Mouse (Mus musculus) neural tube, embryonic 14.5 days (tissue): ENCODE data around the gene Zfp365. TPM values are rescaled to one million over a fixed set of nuclear protein-coding genes. Genes with fewer than 3 reads are reported as not detected.

ENCODE experiments used
- ATAC-seq: fragments of 200-750 bp; cut with Nextera tagmentation; 2 replicates; pipeline ENCODE4 v1.8.0; 2017; ENCODE audit warnings: low read depth, mild to moderate bottlenecking, moderate TSS enrichment, moderate library complexity
- H3K27ac ChIP-seq: fragments of 300-500 bp; sonication (generic); 2 replicates; pipeline ENCODE4 v1.5.1; 2014; ENCODE audit warnings: low read depth, mild to moderate bottlenecking, control low read depth, low read length, moderate library complexity, mixed read lengths
- H3K27me3 ChIP-seq: fragments of 300-500 bp; sonication (generic); 2 replicates; pipeline ENCODE4 v1.6.1; 2014; ENCODE audit warnings: low read length; ENCODE audit not compliant: control insufficient read depth, insufficient read depth
- H3K36me3 ChIP-seq: fragments of 300-500 bp; sonication (generic); 2 replicates; pipeline ENCODE4 v1.6.1; 2014; ENCODE audit warnings: low read length, mixed read lengths; ENCODE audit not compliant: control insufficient read depth, insufficient read depth
- H3K4me1 ChIP-seq: fragments of 300-500 bp; sonication (generic); 2 replicates; pipeline ENCODE4 v1.6.1; 2014; ENCODE audit warnings: low read length; ENCODE audit not compliant: control insufficient read depth, insufficient read depth
- H3K4me2 ChIP-seq: fragments of 300-500 bp; sonication (generic); 2 replicates; pipeline ENCODE4 v1.6.1; 2014; ENCODE audit warnings: mild to moderate bottlenecking, low read depth, low read length, control low read depth
- H3K4me3 ChIP-seq: fragments of 300-500 bp; sonication (generic); 2 replicates; pipeline ENCODE4 v1.5.1; 2014; ENCODE audit warnings: low read depth, low read length, control low read depth, mixed read lengths
- H3K9ac ChIP-seq: fragments of 300-500 bp; sonication (generic); replicated peaks from 2 replicates; pipeline ENCODE4 v1.6.1; 2014; ENCODE audit warnings: low read depth, mild to moderate bottlenecking, control low read depth, low read length, mixed read lengths
- H3K9me3 ChIP-seq: fragments of 300-500 bp; sonication (generic); 2 replicates; pipeline ENCODE4 v1.6.1; 2016; ENCODE audit warnings: low read length; ENCODE audit not compliant: control insufficient read depth
- WGBS: fragments of 180-500 bp; shearing (Covaris S2); extraction: QIAGEN DNeasy Blood & Tissue Kit; methylation state at CpG from one replicate; pipeline ENCODE4 v1.1.7; 2014; 5-methylcytosine and 5-hydroxymethylcytosine counted together
- polyA plus RNA-seq: library from polyadenylated mRNA; unstranded; fragments of >200 nt; fragmentation: Nextera tagmentation; extraction: Ambion mirVana; gene quantifications from 2 replicates; pipeline ENCODE4 v1.2.1, GENCODE M21; 2014

Zfp365 gene
- polyA plus RNA-seq, 1 experiment from 2014 or later, result 4.4 TPM

DNA sequence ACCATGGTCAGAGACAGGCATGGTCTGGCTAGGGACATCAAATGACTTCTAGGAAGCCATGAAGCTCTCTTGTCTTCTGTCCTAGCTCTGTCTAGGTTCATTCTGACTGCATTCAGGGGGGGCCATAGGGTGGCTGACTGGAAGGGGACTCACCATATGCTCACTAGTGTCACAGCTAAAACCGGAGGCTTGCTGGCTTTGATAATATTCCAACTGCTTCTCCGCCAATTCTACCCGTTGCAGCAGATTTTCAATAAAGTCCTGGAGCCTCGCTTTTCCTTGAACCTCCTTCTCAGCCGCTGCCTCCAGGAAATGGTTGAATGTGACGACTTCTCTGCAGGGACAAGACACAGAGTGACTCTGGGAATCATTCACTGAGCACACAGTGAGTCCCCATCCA, 15.2 kb downstream of the Zfp365 start:
- ATAC-seq, result no peak
- Histone ChIP-seq H3K4me1 (no peaks in the 10 kb centered on the region), H3K9ac (no peak overlapping the region), H3K27ac (no peak overlapping the region), H3K4me2 (no peak overlapping the region), H3K27me3 (no peaks in the 10 kb centered on the region), H3K36me3 (no peaks in the 10 kb centered on the region), H3K4me3 (no peak overlapping the region), H3K9me3 (no peaks in the 10 kb centered on the region)
- 88% methylated on average over 6 of the region's 6 CpGs for WGBS

DNA sequence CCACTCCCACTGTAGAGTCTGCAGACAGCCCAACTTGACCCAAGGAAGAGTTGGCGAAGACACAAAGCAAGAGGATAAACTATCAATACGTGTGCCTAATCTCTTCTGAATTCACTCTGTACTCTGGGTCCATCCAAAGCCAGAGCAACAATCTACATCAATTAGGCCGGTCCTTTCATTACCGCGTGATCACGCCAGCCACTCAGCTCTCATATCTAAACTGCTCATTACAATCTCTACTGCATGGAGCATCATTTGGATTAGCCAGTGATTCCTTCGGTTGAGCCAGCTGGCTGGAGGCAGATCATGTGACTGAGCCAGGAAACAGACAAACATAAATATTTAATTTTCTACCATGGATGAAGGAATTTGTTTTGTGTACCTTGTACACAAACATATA, 17.8 kb downstream of the Zfp365 start:
- Histone ChIP-seq H3K4me1 (no peaks in the 10 kb centered on the region), H3K9me3 (no peaks in the 10 kb centered on the region), H3K27me3 (no peaks in the 10 kb centered on the region), H3K9ac (no peak overlapping the region), H3K36me3 (no peaks in the 10 kb centered on the region), H3K4me3 (no peak overlapping the region), H3K27ac (no peak overlapping the region), H3K4me2 (no peak overlapping the region)
- ATAC-seq, result no peak
- 93% methylated on average over 7 of the region's 7 CpGs for WGBS

DNA sequence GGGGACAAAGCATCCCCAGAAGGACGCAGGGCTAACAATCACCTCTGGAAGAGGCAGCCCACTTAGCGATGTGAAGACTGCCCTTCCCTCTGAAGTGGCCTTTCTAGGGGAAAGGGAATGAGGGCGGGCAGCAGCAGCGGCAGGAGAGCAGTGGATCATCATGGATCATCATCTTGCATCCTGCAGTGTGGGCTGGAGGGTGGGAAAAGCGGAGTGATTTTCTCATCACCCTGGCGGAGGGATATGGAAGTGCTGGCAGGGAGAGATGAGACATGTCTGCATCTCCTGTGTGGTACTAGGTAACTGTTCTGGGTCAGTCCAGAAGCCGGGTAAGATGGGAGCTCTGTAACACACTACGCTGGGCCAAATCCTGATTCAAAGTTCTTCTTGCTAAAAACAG, 18.4 kb downstream of the Zfp365 start:
- Histone ChIP-seq H3K4me2 (no peak overlapping the region), H3K27ac (no peak overlapping the region)
- ATAC-seq, result no peak

DNA sequence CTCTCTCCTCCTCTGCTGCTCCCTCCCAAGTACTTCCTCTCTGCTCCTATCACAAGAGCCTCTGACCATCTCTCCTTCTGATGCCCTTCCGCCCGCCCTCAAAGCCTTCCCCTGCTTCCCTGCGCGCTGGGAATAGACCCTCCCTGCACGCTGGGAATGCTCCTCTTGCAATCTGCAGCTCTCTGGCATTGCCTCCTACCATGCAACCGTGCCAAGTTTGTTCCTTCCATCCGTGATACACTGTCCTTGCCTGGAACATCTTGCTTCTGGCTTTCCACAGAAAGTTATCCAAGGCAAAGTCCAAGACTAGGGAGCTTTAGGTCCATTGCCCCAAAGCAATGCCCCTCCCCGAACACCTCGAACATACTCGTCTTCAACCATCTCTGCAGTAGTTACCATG, 19.2 kb downstream of the Zfp365 start:
- Histone ChIP-seq H3K4me2 (no peak overlapping the region), H3K9me3 (no peaks in the 10 kb centered on the region), H3K4me3 (no peak overlapping the region), H3K27ac (no peak overlapping the region), H3K4me1 (no peaks in the 10 kb centered on the region), H3K27me3 (no peaks in the 10 kb centered on the region), H3K36me3 (no peaks in the 10 kb centered on the region), H3K9ac (no peak overlapping the region)
- 90% methylated on average over 10 of the region's 10 CpGs for WGBS
- ATAC-seq, result no peak

More for the DNA sequence above, 18.4 kb downstream of the Zfp365 start:
- WGBS, result 70% methylated on average over 8 of the region's 8 CpGs
- Histone ChIP-seq H3K27me3 (no peaks in the 10 kb centered on the region), H3K36me3 (no peaks in the 10 kb centered on the region), H3K4me1 (no peaks in the 10 kb centered on the region), H3K9me3 (no peaks in the 10 kb centered on the region), H3K4me3 (no peak overlapping the region), H3K9ac (no peak overlapping the region)

DNA sequence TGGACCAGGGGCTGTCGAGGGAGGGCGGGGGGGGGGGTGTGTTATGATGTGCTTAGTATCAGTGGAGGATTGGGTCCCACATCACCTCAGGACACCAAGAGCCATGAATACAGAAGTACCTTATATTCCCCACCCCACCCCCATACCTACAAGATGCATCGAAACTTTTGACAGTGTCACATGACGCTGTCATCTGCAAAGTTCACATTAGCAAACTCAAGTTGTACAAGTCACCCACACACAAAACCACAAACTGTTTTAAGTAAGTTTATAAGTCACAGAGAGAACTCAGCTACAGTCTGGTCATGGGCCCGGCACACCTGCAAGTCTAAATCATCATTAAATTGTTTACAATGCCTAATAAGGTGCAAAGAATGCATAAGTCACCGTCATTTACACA, 21.3 kb downstream of the Zfp365 start:
- Histone ChIP-seq H3K4me2 (no peak overlapping the region), H3K9me3 (no peaks in the 10 kb centered on the region), H3K27me3 (no peaks in the 10 kb centered on the region), H3K4me1 (no peaks in the 10 kb centered on the region), H3K36me3 (no peaks in the 10 kb centered on the region), H3K9ac (no peak overlapping the region), H3K27ac (no peak overlapping the region), H3K4me3 (no peak overlapping the region)
- no peak for ATAC-seq
- WGBS, result 83% methylated on average over 6 of the region's 6 CpGs

DNA sequence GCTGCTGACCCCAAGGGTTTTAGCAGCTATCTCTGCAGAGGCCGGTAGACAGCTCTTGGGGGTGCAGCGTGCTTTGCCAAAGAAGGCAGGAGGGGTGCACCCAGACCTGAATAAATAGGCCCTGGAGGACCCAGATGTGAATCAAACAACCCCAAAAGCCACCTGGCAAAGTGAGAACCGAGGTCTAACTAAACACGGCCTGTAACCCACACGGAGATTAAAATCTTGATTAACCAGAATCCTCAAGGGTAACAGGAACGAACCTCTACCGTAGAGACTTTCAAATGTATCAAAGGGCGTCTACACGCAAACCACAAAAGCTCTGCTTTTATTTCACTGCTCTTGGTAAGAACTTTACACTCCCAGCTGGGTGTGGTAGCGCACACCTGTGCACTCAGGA, 24.5 kb downstream of the Zfp365 start:
- Histone ChIP-seq H3K4me3 (no peak overlapping the region), H3K4me2 (no peak overlapping the region), H3K36me3 (no peaks in the 10 kb centered on the region), H3K27me3 (no peaks in the 10 kb centered on the region), H3K9ac (no peak overlapping the region), H3K27ac (no peak overlapping the region), H3K9me3 (no peaks in the 10 kb centered on the region), H3K4me1 (no peaks in the 10 kb centered on the region)
- no peak for ATAC-seq
- WGBS, result 92% methylated on average over 10 of the region's 10 CpGs

DNA sequence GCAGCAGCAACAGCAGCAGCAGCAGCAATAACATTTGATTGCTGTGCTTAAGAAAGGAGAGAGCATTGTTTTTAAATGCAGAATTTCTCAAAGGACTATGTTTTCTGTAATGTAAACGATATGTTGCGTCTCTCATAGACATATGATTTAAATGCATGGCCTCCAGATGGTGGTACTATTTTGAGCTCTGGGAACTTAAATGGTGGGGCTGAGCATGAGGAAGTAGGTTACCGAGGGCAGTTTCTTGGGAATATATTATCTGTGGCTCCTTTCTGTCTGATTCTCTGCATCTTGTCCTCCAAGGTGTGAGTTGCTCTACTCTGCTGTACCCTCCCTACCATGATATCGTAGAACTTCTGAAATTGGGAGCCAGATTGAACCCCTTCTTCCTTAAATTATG, 31.8 kb downstream of the Zfp365 start:
- 85% methylated on average over 4 of the region's 4 CpGs for WGBS
- no peaks in the 10 kb centered on the region for H3K36me3 ChIP-seq
- no peaks in the 10 kb centered on the region for H3K27me3 ChIP-seq
- no peaks in the 10 kb centered on the region for H3K9me3 ChIP-seq
- no peak for ATAC-seq
- H3K27ac ChIP-seq, result no peak overlapping the region
- no peak overlapping the region for H3K9ac ChIP-seq
- no peaks in the 10 kb centered on the region for H3K4me1 ChIP-seq
- no peak overlapping the region for H3K4me3 ChIP-seq
- no peak overlapping the region for H3K4me2 ChIP-seq

DNA sequence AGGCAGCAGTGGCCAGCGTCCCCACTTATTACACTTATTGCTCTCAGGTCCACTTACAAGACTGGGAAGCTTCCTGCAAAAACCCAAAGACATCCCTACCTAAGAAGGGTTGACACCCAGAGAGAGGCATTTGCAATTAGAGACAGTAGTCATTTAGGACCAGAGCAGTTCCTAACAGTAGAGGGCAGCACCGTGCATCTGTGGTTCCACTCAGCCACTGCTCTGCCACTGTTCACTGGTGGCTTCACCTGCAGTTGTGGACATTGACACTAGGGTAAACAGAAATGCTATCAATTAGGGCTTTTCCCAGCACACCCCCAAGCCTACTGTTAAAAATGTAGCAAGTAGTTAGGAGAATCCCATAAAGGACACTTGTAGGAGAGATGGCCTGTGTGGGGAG, 40.7 kb downstream of the Zfp365 start:
- 13% methylated on average over 2 of the region's 2 CpGs for WGBS

DNA sequence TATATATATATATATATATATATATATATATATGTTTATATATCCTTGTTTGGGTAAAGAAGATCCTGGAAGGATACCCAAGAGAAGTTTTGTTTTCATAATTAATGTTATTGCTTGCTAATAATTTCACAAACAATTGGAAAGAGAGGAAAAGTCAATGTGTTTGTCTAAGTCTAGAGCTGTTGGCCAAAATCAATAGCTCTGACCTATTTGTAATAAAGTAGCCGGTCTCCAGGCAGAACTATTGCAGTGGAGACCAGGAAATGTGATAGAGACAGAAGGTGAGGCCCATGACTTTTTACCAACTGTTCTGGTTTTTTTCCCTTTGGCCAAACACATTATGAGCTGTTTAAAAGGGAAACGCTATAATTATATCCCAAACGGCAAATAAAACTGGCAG, 44.2 kb downstream of the Zfp365 start:
- H3K36me3 ChIP-seq, result no peaks in the 10 kb centered on the region
- H3K4me2 ChIP-seq, result no peak overlapping the region
- no peak overlapping the region for H3K9ac ChIP-seq
- WGBS, result 91% methylated on average over 3 of the region's 3 CpGs
- no peaks in the 10 kb centered on the region for H3K9me3 ChIP-seq
- H3K27me3 ChIP-seq, result no peaks in the 10 kb centered on the region
- H3K4me1 ChIP-seq, result no peaks in the 10 kb centered on the region
- H3K27ac ChIP-seq, result no peak overlapping the region
- no peak for ATAC-seq
- H3K4me3 ChIP-seq, result no peak overlapping the region

More for the DNA sequence above, 40.7 kb downstream of the Zfp365 start:
- ATAC-seq, result peak; percentile 68; the same call in 1 of the 2 replicates
- Histone ChIP-seq H3K9ac (no peak overlapping the region), H3K27me3 (no peaks in the 10 kb centered on the region), H3K27ac (no peak overlapping the region), H3K9me3 (no peaks in the 10 kb centered on the region), H3K4me3 (no peak overlapping the region), H3K4me2 (no peak overlapping the region), H3K4me1 (no peaks in the 10 kb centered on the region), H3K36me3 (no peaks in the 10 kb centered on the region)

DNA sequence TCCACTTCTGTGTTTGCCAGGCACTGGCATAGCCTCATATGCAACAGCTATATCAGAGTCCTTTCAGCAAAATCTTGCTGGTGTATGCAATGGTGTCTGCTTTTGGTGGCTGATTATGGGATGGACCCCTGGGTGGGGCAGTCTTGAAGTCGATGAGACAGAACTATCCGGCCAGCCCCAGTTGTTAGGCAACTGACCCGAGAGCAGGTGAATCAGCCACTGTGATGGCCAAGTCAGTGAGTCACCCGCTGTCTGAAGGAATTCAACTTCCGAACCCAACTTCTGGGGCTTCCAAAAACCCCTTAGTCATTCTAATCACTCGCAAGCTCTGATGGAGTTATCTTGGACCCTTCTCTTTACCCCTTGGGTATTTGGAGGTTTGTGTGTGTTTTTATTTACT, 46.6 kb downstream of the Zfp365 start:
- Histone ChIP-seq H3K4me3 (no peak overlapping the region), H3K9me3 (no peaks in the 10 kb centered on the region), H3K27me3 (no peaks in the 10 kb centered on the region), H3K36me3 (no peaks in the 10 kb centered on the region), H3K4me1 (no peaks in the 10 kb centered on the region), H3K4me2 (no peak overlapping the region), H3K27ac (no peak overlapping the region), H3K9ac (no peak overlapping the region)
- WGBS, result 97% methylated on average over 6 of the region's 6 CpGs
- no peak for ATAC-seq
